Mouse (Mus musculus) intestine, embryonic 14.5 days (tissue): Measurements from ENCODE around the gene Atp2c1. TPM values are rescaled to one million over a fixed set of nuclear protein-coding genes. Genes with fewer than 3 reads are reported as not detected.

ENCODE experiments used
- ATAC-seq: fragments of 200-750 bp; cut with Nextera tagmentation; replicated peaks from 2 replicates; pipeline ENCODE4 v1.8.0; 2017; ENCODE audit warnings: low read depth, moderate number of reproducible peaks, moderate TSS enrichment, moderate library complexity; ENCODE audit not compliant: low FRiP score, low TSS enrichment
- DNase-seq: peaks from one replicate; pipeline ENCODE4 v3.0.0-alpha.2; 2018; ENCODE audit warnings: low spot score
- H3K27ac ChIP-seq: fragments of 300-500 bp; sonication (generic); 2 replicates; pipeline ENCODE4 v1.5.1; 2014; ENCODE audit warnings: low read depth, mild to moderate bottlenecking, control low read depth
- H3K27me3 ChIP-seq: fragments of 300-500 bp; sonication (generic); replicated peaks from 2 replicates; pipeline ENCODE4 v1.6.1; 2014; ENCODE audit warnings: low read length, control low read depth; ENCODE audit not compliant: control insufficient read depth, insufficient read depth
- H3K36me3 ChIP-seq: fragments of 300-500 bp; sonication (generic); 2 replicates; pipeline ENCODE4 v1.6.1; 2014; ENCODE audit warnings: low read length, control low read depth; ENCODE audit not compliant: control insufficient read depth, insufficient read depth
- H3K4me1 ChIP-seq: fragments of 300-500 bp; sonication (generic); replicated peaks from 2 replicates; pipeline ENCODE4 v1.6.1; 2014; ENCODE audit warnings: low read length, control low read depth, mixed read lengths; ENCODE audit not compliant: control insufficient read depth, insufficient read depth
- H3K4me2 ChIP-seq: fragments of 300-500 bp; sonication (generic); 2 replicates; pipeline ENCODE4 v1.6.1; 2014; ENCODE audit warnings: low read length
- H3K4me3 ChIP-seq: fragments of 300-500 bp; sonication (generic); 2 replicates; pipeline ENCODE4 v1.5.1; 2014; ENCODE audit warnings: low read depth, low read length, control low read depth, mixed read lengths
- H3K9ac ChIP-seq: fragments of 300-500 bp; sonication (generic); 2 replicates; pipeline ENCODE4 v1.6.1; 2014; ENCODE audit warnings: mild to moderate bottlenecking, low read length
- H3K9me3 ChIP-seq: fragments of 300-500 bp; sonication (generic); 2 replicates; pipeline ENCODE4 v1.6.1; 2016; ENCODE audit warnings: low read length, control low read depth; ENCODE audit not compliant: control insufficient read depth
- WGBS: fragments of 180-500 bp; shearing (Covaris S2); extraction: QIAGEN DNeasy Blood & Tissue Kit; methylation state at CpG from one replicate; pipeline ENCODE4 v1.1.7; 2014; 5-methylcytosine and 5-hydroxymethylcytosine counted together
- polyA plus RNA-seq: library from polyadenylated mRNA; unstranded; fragments of >200 nt; fragmentation: Nextera tagmentation; extraction: Ambion mirVana; gene quantifications from 2 replicates; pipeline ENCODE4 v1.2.1, GENCODE M21; 2014

Atp2c1 gene
- polyA plus RNA-seq, 1 experiment from 2014 or later = 66.4 TPM

DNA sequence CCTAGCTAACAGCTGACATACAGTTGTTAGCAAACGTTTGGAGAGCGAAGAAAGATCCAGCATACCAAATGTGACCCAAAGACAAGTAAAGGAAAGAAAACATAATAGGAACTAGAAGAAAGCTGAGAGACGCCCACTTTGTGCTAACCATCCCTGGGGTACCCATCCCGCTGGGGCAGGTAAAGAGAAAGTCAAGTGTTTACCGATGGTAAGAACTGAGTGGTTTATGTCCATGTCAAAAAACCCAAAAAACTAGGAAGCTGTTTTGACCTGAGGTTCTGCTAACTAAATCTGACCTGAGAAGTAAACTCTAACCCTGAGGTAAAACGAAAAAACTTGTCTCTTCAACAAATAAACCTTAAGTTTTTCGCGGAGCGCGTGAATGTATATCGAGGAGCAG lies 132.4 kb downstream of the Atp2c1 start:
- 10% methylated on average over 11 of the region's 11 CpGs for WGBS
- H3K4me1 ChIP-seq = peaks cover 7% of the 10 kb centered on the region; the same call in 1 of the 2 replicates
- H3K36me3 ChIP-seq = peaks cover 15% of the 10 kb centered on the region; the same call in 1 of the 2 replicates
- H3K4me3 ChIP-seq = peak overlapping the region; percentile 74
- ATAC-seq (peak; percentile 21; the same call in 1 of the 2 replicates), DNase-seq (peak; percentile 53)
- H3K27me3 ChIP-seq = no peaks in the 10 kb centered on the region
- peak overlapping the region; percentile 79 for H3K4me2 ChIP-seq
- H3K9me3 ChIP-seq = no peaks in the 10 kb centered on the region
- H3K27ac ChIP-seq = no peak overlapping the region
- H3K9ac ChIP-seq = 0 out of 2 replicates have a peak overlapping the region, but pooled peaks have one; percentile 10

DNA sequence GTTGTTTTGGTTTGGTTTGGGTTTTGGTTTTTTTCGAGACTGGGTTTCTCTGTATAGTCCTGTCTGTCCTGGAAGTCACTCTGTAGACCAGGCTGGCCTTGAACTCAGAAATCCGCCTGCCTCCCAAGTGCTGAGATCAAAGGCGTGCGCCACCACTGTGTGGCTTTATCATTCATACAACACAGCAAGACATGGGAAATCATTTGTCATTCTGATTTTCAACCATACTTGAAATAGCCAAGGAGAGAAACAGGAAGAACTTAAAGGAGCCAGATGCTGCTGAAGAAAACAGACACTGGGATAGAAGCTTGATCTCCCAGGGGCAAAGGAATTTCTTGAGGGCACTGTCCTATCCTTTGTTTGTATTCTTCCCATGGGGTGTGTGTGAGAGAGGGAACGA lies 136.5 kb downstream of the Atp2c1 start:
- no peak overlapping the region for H3K4me3 ChIP-seq
- no peak overlapping the region for H3K27ac ChIP-seq
- ATAC-seq = no peak
- no peak for DNase-seq
- peaks cover 3% of the 10 kb centered on the region; the same call in 1 of the 2 replicates for H3K27me3 ChIP-seq
- H3K9me3 ChIP-seq = no peaks in the 10 kb centered on the region
- no peaks in the 10 kb centered on the region for H3K4me1 ChIP-seq
- no peak overlapping the region for H3K9ac ChIP-seq
- H3K4me2 ChIP-seq = no peak overlapping the region
- H3K36me3 ChIP-seq = no peaks in the 10 kb centered on the region
- WGBS = 56% methylated on average over 5 of the region's 5 CpGs

DNA sequence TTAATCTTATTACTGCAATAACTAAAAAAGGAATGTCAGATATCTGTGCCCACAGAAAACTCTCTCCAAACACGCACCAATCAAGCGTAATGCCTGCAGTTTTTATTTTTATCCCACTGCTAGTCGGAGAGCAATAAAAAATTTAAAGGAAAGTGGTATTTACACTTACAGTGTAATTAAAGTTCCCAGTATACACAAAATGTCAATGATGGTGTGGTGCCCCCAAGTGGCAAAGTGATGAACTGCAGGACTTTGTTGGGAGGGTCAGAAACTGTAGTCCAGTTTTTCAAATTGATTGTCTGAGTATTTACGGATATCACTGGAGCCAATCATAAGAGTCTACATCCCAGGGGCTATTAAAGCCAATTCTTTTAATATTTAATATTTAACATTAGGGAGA lies 137.8 kb downstream of the Atp2c1 start:
- WGBS = 16% methylated on average over 4 of the region's 4 CpGs
- H3K9ac ChIP-seq = no peak overlapping the region
- H3K27ac ChIP-seq = no peak overlapping the region
- H3K4me1 ChIP-seq = no peaks in the 10 kb centered on the region
- DNase-seq = peak; percentile 87
- H3K4me2 ChIP-seq = no peak overlapping the region
- no peak for ATAC-seq
- peaks cover 3% of the 10 kb centered on the region; the same call in 1 of the 2 replicates for H3K27me3 ChIP-seq
- no peak overlapping the region for H3K4me3 ChIP-seq
- H3K36me3 ChIP-seq = no peaks in the 10 kb centered on the region
- H3K9me3 ChIP-seq = no peaks in the 10 kb centered on the region

DNA sequence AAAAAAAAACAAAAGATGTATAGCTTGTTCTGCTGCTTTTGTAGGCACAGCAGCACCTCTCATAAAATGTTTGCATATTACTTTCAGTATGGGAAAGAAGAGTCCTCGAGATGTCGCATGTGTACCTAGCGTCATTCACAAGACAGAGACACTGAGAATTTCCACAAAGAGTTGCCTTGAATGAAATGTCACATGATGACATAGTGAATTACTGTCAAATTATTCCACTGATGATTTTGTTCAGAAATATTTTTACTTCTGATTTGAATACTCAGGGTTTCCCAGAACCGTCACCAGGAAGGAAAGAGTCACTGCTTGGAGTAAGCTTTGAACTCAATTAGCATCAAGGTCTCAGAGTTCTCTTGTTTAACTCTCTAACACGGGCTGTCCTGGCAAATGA lies 139.7 kb downstream of the Atp2c1 start:
- WGBS = 78% methylated on average over 5 of the region's 5 CpGs

DNA sequence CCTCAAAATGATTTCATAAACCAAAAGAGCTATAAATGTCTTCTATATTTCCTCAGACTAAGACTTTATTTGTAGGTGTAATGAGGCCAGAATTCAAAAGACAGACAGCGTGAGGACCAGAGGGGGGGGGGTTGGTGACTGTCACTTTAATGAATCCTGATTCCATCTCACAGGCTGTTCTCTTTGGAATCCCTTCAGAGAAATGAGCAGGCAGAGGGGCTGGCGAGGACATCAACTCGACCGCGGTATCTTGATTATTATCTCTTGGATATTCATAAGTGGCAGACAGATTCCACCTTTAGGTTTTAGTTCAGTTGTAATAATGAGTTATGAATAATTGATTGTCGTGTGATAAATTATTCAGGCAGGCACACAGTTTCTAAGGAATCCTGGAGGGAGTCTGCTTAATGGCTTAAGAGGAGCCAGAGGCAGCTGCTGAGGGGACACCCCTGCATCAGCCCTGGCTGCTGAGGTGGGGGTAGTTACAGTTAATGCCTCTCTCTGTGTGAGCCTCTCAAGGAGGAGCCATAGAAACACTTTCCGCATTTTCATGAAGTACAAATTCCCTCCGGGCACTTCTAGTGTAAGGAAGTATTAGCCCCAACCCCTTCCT lies 147.5 kb downstream of the Atp2c1 start:
- DNase-seq = no peak
- Histone ChIP-seq H3K4me1 (no peaks in the 10 kb centered on the region), H3K9ac (no peak overlapping the region), H3K27ac (no peak overlapping the region), H3K27me3 (no peaks in the 10 kb centered on the region), H3K9me3 (no peaks in the 10 kb centered on the region), H3K36me3 (no peaks in the 10 kb centered on the region), H3K4me3 (no peak overlapping the region), H3K4me2 (no peak overlapping the region)
- no peak for ATAC-seq
- 87% methylated on average over 8 of the region's 8 CpGs for WGBS

More for the DNA sequence above, 139.7 kb downstream of the Atp2c1 start:
- ATAC-seq (no peak), DNase-seq (no peak)
- H3K4me2 ChIP-seq = no peak overlapping the region
- peaks cover 3% of the 10 kb centered on the region; the same call in 1 of the 2 replicates for H3K27me3 ChIP-seq
- no peaks in the 10 kb centered on the region for H3K36me3 ChIP-seq
- H3K9ac ChIP-seq = no peak overlapping the region
- H3K4me1 ChIP-seq = no peaks in the 10 kb centered on the region
- no peak overlapping the region for H3K27ac ChIP-seq
- H3K4me3 ChIP-seq = no peak overlapping the region
- no peaks in the 10 kb centered on the region for H3K9me3 ChIP-seq

DNA sequence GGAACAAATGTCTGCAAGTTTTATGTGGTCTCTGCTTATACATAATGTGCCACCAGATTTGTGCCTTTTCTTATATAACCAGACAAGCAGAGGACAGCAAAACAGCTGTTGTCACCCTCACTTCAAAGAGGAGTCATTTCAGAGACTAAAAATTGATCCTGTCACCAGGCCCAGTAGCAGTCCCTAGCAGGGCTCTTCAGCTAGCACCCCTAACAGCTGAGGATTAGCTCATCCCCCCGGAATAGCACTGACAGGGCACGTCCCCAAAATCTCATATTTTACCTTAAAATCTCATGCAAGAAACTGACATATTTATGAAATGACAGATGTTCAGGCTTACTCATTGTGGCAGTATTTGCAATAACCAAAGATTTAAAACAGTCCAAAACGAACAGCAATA lies 149.5 kb downstream of the Atp2c1 start:
- no peak overlapping the region for H3K4me3 ChIP-seq
- H3K4me1 ChIP-seq = no peaks in the 10 kb centered on the region
- 65% methylated on average over 3 of the region's 3 CpGs for WGBS
- ATAC-seq (no peak), DNase-seq (no peak)
- H3K27me3 ChIP-seq = no peaks in the 10 kb centered on the region
- H3K9ac ChIP-seq = no peak overlapping the region
- H3K27ac ChIP-seq = no peak overlapping the region
- no peak overlapping the region for H3K4me2 ChIP-seq
- no peaks in the 10 kb centered on the region for H3K9me3 ChIP-seq
- no peaks in the 10 kb centered on the region for H3K36me3 ChIP-seq

DNA sequence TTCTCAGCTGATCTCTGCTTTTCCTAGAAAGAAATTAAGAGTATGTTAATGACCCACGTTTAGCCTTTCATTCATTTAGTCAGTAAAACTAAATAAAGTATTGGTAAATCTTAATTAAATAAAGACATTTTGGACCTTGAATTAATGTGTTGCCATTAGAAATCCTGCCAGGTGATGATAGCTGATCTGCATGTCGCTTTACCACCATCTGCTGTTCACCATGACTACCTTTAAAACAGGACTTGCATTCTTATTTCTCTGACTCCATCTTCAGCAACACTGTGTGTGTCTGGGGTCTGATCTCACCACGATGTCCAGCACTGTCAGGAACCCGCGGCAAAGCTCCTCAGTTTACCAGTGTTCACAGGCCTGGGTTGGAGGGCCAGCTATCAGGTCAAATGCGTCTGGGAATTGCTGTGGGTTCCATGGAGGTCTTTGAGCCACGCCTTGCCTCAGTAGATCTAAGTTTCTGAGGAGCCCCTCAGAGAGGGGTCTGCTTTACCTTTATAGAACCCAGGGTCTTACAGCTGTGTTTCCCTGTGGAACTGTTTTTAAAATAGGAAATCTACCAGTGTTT lies 150.1 kb downstream of the Atp2c1 start:
- no peaks in the 10 kb centered on the region for H3K9me3 ChIP-seq
- WGBS = 74% methylated on average over 7 of the region's 7 CpGs
- no peak for ATAC-seq
- H3K4me2 ChIP-seq = no peak overlapping the region
- no peak for DNase-seq
- H3K4me3 ChIP-seq = no peak overlapping the region
- H3K4me1 ChIP-seq = no peaks in the 10 kb centered on the region
- H3K36me3 ChIP-seq = no peaks in the 10 kb centered on the region
- H3K27me3 ChIP-seq = no peaks in the 10 kb centered on the region
- no peak overlapping the region for H3K9ac ChIP-seq
- H3K27ac ChIP-seq = no peak overlapping the region

DNA sequence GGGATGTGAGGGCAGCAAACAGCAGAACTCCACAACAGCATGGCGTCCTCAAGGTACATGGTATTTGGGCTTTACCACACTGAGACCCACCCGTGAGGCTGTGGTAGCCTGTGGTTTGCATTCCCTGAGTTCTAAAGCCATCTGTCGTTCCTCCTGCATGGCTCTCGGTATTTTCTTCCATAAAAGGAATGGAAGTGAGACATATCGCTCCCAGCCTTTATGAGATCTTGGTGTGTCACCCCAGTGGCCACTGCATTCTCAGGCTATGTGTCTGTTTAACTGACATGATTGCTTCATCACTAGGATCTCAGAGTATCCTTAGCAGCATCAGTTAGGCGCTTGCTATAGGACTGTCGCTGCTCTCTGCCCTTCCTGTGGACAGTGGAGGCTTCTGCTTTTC lies 150.7 kb downstream of the Atp2c1 start:
- no peak for DNase-seq
- Histone ChIP-seq H3K4me3 (no peak overlapping the region), H3K9me3 (no peaks in the 10 kb centered on the region), H3K36me3 (no peaks in the 10 kb centered on the region), H3K4me1 (no peaks in the 10 kb centered on the region), H3K27ac (no peak overlapping the region), H3K4me2 (no peak overlapping the region), H3K9ac (no peak overlapping the region), H3K27me3 (no peaks in the 10 kb centered on the region)
- ATAC-seq = no peak
- 67% methylated on average over 7 of the region's 7 CpGs for WGBS

DNA sequence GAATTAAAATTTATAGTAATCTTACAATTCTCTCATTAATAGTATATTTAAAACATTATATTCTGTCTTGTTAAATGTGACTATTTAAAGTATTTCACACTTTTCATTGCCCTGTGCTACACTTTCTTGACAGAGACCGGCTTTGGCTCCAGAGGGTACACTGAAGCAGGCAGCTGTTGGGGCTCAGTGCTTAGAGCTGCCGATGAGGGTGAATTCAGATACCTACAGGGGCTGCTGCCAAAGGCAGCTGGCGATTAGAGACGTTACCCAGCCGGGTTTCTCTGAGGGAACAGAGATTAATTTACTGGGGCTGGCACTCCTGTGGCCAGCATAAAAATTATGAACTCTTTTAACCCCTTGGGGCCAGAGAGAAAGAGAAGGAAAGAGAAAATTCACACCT lies 152.8 kb downstream of the Atp2c1 start:
- WGBS = 55% methylated on average over 5 of the region's 5 CpGs
- DNase-seq (no peak), ATAC-seq (no peak)
- H3K9ac ChIP-seq = no peak overlapping the region
- no peak overlapping the region for H3K27ac ChIP-seq
- no peaks in the 10 kb centered on the region for H3K36me3 ChIP-seq
- no peaks in the 10 kb centered on the region for H3K9me3 ChIP-seq
- no peaks in the 10 kb centered on the region for H3K27me3 ChIP-seq
- no peak overlapping the region for H3K4me3 ChIP-seq
- H3K4me1 ChIP-seq = no peaks in the 10 kb centered on the region
- no peak overlapping the region for H3K4me2 ChIP-seq
